Mouse (Mus musculus) v-Abl transformed pro-B cells (cell line): Measurements from ENCODE around the gene Slit3.

Experiments
- in situ Hi-C, 2 experiments: fragments of 400-800 bp; cut with MboI; formaldehyde crosslinking; loops; one replicate each; pipeline ENCODE4 v1.15.1; 2025; ENCODE audit not compliant: unreplicated experiment in 2 of 2

The Slit3 gene

GRCm38 (mm10) chr11:35120894-35121610 lies at the start of gene Slit3:
Slit3 (plus strand) TSS chr11:35121224.
- in situ Hi-C loops, result no loop called here

- in situ Hi-C loops, result no loop called here
Measured at GRCm38 (mm10) chr11:35071451-35071850, 49.6 kb upstream of the Slit3 start.

GRCm38 (mm10) chr11:35075411-35075810 lies 45.6 kb upstream of the Slit3 start:
- in situ Hi-C loops, result no loop called here

GRCm38 (mm10) chr11:35080451-35081125 lies 40.4 kb upstream of the Slit3 start:
- in situ Hi-C loops, result no loop called here

GRCm38 (mm10) chr11:35082297-35082696 lies 38.7 kb upstream of the Slit3 start:
- in situ Hi-C loops, result no loop called here

GRCm38 (mm10) chr11:35083049-35083448 lies 38.0 kb upstream of the Slit3 start:
- in situ Hi-C loops, result no loop called here

- in situ Hi-C loops, result no loop called here
Measured at GRCm38 (mm10) chr11:35085351-35085750, 35.7 kb upstream of the Slit3 start.

- in situ Hi-C loops, result no loop called here
Measured at GRCm38 (mm10) chr11:35086029-35086428, 35.0 kb upstream of the Slit3 start.

- in situ Hi-C loops, result no loop called here
Measured at GRCm38 (mm10) chr11:35087454-35087853, 33.6 kb upstream of the Slit3 start.

GRCm38 (mm10) chr11:35088136-35088535 lies 32.9 kb upstream of the Slit3 start:
- in situ Hi-C loops, result no loop called here

GRCm38 (mm10) chr11:35090629-35091335 lies 30.2 kb upstream of the Slit3 start:
- in situ Hi-C loops, result no loop called here

- in situ Hi-C loops, result no loop called here
Measured at GRCm38 (mm10) chr11:35096538-35096937, 24.5 kb upstream of the Slit3 start.

GRCm38 (mm10) chr11:35109781-35110180 lies 11.2 kb upstream of the Slit3 start:
- in situ Hi-C loops, result no loop called here

- in situ Hi-C loops, result no loop called here
Measured at GRCm38 (mm10) chr11:35110784-35111183, 10.2 kb upstream of the Slit3 start.

GRCm38 (mm10) chr11:35113290-35113689 lies 7.7 kb upstream of the Slit3 start:
- in situ Hi-C loops, result no loop called here

- in situ Hi-C loops, result no loop called here
Measured at GRCm38 (mm10) chr11:35116436-35116835, 4.6 kb upstream of the Slit3 start.

- in situ Hi-C loops, result no loop called here
Measured at GRCm38 (mm10) chr11:35117871-35118270, 3.2 kb upstream of the Slit3 start.

- in situ Hi-C loops, result no loop called here
Measured at GRCm38 (mm10) chr11:35118731-35119130, 2.3 kb upstream of the Slit3 start.

- in situ Hi-C loops, result no loop called here
Measured at GRCm38 (mm10) chr11:35119360-35119759, 1.7 kb upstream of the Slit3 start.

GRCm38 (mm10) chr11:35120076-35120475 lies 948 bp upstream of the Slit3 start:
- in situ Hi-C loops, result no loop called here

GRCm38 (mm10) chr11:35121611-35121959 lies 561 bp downstream of the Slit3 start:
- in situ Hi-C loops, result no loop called here
